Mouse (Mus musculus): ENCODE data around the gene Rpp25l.
"Not testable (repeated sequence)": the region's sequence is repeated elsewhere in the genome, so short reads cannot be mapped to it uniquely, and the experiment has no call there.

DNA sequence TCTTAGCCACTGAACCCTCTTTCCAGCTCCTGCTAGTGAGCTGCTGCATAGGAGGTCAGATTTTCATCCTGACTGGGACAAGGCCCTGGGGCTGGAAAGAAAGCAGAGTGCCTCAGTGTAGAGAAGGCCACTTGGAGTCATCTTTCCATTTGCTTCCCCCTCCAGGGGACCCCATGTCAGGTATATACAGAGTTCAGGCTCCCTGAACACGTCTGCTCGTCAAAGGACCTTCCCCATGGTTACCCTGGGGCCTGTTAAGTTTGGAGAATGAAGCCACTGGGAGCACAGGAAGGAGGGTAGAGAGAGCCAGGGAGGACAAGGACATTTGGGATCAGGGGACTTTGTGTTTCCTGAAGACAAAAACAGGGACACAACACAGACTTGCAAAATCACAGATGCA is 11.1 kb downstream of the Rpp25l start:
- TF ChIP-seq CTCF (IDR thresholded peaks at IDR 0.05; ENCODE audit: borderline replicate concordance, control insufficient read depth, extremely low read depth, insufficient read depth, low read length, poor library complexity); POLR2A (IDR thresholded peaks at IDR 0.05; ENCODE audit: control insufficient read depth, extremely low read depth, insufficient read depth, low read length, poor library complexity): not testable (repeated sequence)
